Mouse (Mus musculus): ENCODE data around the gene Plagl1.
"Not testable (repeated sequence)": the region's sequence is repeated elsewhere in the genome, so short reads cannot be mapped to it uniquely, and the experiment has no call there.

The Plagl1 gene

GRCm38 (mm10) chr10:13060021-13060668 is at the start of gene Plagl1:
Gene Plagl1 (plus strand): TSS chr10:13060504.
- DNase-seq (ENCODE audit: low spot score): no peak

- DNase-seq (ENCODE audit: low spot score): no peak
Observed at GRCm38 (mm10) chr10:13014026-13014425, 46.3 kb upstream of the Plagl1 start.

GRCm38 (mm10) chr10:13016573-13016972 is 43.7 kb upstream of the Plagl1 start:
- DNase-seq (ENCODE audit: low spot score): no peak

- no peak for DNase-seq (ENCODE audit: low spot score)
Observed at GRCm38 (mm10) chr10:13018510-13018909, 41.8 kb upstream of the Plagl1 start.

GRCm38 (mm10) chr10:13019026-13019425 is 41.3 kb upstream of the Plagl1 start:
- DNase-seq (ENCODE audit: low spot score): no peak

GRCm38 (mm10) chr10:13022103-13022502 is 38.2 kb upstream of the Plagl1 start:
- DNase-seq (ENCODE audit: low spot score): no peak

- not testable (repeated sequence) for DNase-seq (ENCODE audit: low spot score)
Observed at GRCm38 (mm10) chr10:13023985-13024384, 36.3 kb upstream of the Plagl1 start.

GRCm38 (mm10) chr10:13027702-13028101 is 32.6 kb upstream of the Plagl1 start:
- no peak for DNase-seq (ENCODE audit: low spot score)

- DNase-seq (ENCODE audit: low spot score): no peak
Observed at GRCm38 (mm10) chr10:13028215-13028614, 32.1 kb upstream of the Plagl1 start.

GRCm38 (mm10) chr10:13029416-13029815 is 30.9 kb upstream of the Plagl1 start:
- DNase-seq (ENCODE audit: low spot score): no peak

GRCm38 (mm10) chr10:13035270-13035669 is 25.0 kb upstream of the Plagl1 start:
- no peak for DNase-seq (ENCODE audit: low spot score)

- DNase-seq (ENCODE audit: low spot score): no peak
Observed at GRCm38 (mm10) chr10:13039637-13040174, 20.6 kb upstream of the Plagl1 start.

- DNase-seq (ENCODE audit: low spot score): no peak
Observed at GRCm38 (mm10) chr10:13044659-13045058, 15.6 kb upstream of the Plagl1 start.

- DNase-seq (ENCODE audit: low spot score): no peak
Observed at GRCm38 (mm10) chr10:13047816-13048215, 12.5 kb upstream of the Plagl1 start.

GRCm38 (mm10) chr10:13056863-13057381 is 3.4 kb upstream of the Plagl1 start:
- no peak for DNase-seq (ENCODE audit: low spot score)

GRCm38 (mm10) chr10:13060821-13061671 is 742 bp downstream of the Plagl1 start:
- DNase-seq (ENCODE audit: low spot score): no peak

- DNase-seq (ENCODE audit: low spot score): no peak
Observed at GRCm38 (mm10) chr10:13062373-13062772, 2.1 kb downstream of the Plagl1 start.

- no peak for DNase-seq (ENCODE audit: low spot score)
Observed at GRCm38 (mm10) chr10:13063457-13063856, 3.2 kb downstream of the Plagl1 start.

GRCm38 (mm10) chr10:13065129-13065752 is 4.9 kb downstream of the Plagl1 start:
- no peak for DNase-seq (ENCODE audit: low spot score)

GRCm38 (mm10) chr10:13071031-13071430 is 10.7 kb downstream of the Plagl1 start:
- no peak for DNase-seq (ENCODE audit: low spot score)

- DNase-seq (ENCODE audit: low spot score): no peak
Observed at GRCm38 (mm10) chr10:13076807-13077532, 16.7 kb downstream of the Plagl1 start.

- DNase-seq (ENCODE audit: low spot score): no peak
Observed at GRCm38 (mm10) chr10:13082459-13082858, 22.2 kb downstream of the Plagl1 start.
